Mouse (Mus musculus): ENCODE measurements around the gene Igflr1.

The Igflr1 gene

DNA sequence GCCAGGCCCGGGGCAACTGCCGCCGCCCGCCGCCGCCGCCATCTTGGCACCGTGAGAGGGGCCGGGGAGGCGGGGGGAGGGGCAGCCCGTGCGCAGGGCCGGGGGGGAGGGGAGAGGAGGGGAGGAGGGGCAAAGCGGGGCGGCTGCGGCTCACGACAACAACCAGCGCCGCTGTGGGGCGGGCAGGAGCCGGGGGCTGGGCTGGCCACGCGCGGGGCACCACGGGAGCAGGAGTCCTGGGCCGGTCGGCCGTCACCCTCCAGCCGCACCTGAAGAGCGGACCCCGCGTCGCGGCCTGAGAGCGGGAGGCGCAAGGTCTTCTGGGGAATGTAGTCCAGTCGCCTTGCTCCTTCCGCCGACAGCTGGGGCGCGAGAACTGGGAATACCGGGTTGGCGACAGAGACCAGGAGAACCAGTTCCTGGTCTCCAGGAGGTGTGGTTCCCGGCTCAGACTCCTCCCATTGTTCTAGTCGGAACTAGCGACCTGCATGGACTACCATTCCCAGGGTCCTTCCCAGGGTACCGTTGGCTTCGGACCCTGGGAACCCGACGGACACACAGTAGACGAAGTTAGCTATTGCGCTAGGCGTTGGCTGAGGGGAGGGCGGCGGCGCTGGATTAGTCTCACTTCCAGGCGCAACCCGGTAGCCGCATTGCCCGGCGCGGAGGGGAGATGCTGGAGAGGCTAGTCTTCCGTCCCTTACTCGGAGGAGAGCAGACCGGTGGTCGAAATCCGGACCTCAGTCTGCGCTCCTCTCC is 23.6 kb downstream of the Igflr1 start, which contains the start of gene Kmt2b:
TSS of gene Kmt2b (minus strand) at position 51 of the 759 bp plus-strand sequence.
- in situ Hi-C loops (cut with MboI), result no loop called here

- in situ Hi-C loops (cut with MboI), result no loop called here
These were observed 24.4 kb downstream of the Igflr1 start for GRCm38 (mm10) chr7:30589435-30590301.

- in situ Hi-C loops (cut with MboI), result no loop called here
These were observed 25.8 kb downstream of the Igflr1 start for GRCm38 (mm10) chr7:30590927-30591604.

- in situ Hi-C loops (cut with MboI), result no loop called here
These were observed 26.4 kb downstream of the Igflr1 start for GRCm38 (mm10) chr7:30591605-30591951.

DNA sequence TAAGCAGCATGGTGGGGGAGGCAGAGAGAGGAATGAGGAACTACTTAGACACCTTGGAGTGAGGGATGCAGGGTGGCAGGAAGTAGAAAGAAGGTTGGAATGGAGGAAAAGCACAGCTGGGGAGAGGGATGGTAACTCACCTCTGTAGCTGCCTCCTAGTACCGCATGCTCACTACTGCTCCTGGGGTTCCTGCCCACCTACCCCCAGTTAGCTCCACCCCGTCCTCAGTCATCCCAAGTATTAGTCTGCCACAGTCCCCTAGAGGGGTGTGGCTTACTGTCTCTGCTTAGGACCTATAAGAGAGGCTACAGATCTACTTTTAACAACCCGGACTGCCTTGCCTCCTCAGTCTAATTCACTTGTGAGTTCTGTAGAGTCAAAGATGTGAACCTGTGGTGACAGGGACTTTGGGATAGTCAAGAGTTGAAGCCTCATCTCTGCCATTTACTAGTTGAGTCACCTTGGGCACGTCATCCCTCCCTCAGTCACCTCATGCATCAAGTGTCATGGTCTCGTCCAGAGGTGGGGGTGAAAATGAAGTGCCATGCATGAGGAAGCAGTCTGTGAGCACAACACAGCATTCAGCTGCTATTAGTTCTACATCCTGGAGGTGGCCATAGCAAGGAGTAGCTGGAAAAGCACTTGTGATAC is 27.7 kb downstream of the Igflr1 start:
- in situ Hi-C loops (cut with MboI), result no loop called here

DNA sequence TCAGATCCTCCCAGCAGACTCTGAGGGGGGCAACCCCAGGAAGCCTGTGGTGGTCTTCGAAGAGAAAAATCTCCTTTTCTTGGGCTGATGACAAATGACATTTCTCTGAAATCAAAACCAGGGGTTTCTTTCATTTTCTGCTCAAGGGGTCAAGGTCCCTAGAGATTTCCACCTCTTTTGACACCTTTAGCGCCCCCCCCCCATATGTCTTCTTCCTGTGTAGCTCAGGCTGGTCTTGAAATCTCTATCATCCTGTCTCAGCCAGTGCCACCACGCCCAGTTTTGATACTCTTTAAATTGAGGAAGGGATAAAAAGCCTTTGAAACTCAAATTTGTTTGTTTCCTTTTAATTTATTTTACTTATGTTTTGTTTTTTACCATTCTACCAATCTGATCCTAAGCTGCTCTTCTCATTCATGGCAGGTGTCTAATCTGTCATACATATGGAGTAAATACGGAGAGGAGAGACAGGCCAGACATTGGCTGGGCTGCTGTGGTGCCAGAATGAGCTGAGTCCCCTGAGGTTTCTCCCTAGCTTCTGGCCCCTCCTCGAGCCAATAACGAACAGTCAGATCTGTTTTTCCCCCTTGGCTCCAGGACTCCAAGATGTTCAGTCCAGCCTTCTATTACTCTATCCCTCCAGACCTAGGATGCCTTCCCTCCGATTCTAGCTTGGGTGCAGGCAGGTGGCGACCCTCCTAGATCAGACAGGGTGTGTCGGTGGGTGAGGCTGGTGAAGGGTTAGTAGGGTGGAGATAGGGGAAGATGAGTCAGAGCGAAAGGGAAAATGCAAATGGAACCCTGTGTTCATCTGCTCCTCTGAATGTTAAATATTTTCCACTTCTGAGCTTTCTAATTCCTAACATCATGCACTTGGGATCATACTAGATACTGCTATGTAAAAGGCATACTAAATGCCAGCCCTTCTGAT is 28.6 kb downstream of the Igflr1 start:
- in situ Hi-C loops (cut with MboI), result no loop called here

DNA sequence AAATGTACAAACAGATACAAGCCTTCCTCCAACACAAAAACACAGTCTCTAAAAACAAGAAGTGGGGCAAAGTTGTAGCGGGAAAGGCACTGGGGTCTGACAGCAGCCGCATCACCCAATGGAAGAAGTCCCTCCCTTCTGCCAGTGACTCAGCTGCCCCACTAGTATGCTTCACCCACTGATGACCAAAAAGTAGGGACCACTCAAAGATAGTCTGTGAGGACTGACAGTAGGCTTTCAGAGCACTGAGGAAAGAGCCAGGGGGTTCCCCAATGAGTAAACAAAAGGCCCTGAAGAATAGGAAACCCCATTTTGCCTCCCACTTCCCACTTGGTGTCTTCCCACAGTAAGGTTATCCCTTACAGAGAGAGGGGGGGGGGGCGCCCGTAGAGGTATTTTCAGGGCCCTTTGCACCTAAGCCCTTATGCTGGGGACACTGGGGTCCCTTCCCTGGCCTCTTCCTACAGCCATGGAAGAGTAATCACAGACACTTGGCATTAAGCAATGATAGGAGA is 29.3 kb downstream of the Igflr1 start:
- in situ Hi-C loops (cut with MboI), result no loop called here

GRCm38 (mm10) chr7:30596093-30596492 is 30.9 kb downstream of the Igflr1 start:
- in situ Hi-C loops (cut with MboI), result no loop called here

DNA sequence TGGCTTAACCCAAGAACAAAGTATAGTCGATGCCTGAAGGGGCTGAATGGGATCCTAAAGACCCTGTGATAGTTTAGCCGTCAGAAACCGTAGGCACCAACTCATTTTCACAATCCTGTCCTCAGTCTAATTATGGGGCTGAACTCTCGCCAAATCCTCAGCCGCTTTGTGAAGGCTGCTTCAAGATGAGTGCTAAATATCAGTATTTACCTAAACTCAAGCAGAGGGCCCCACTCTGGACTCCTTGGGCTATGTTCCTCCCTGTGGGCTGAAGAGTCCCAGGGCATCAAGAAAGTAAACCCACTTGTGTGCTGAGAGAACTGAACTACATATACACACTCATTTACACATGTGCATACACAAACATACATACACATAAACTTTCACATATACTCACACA is 31.6 kb downstream of the Igflr1 start:
- in situ Hi-C loops (cut with MboI), result no loop called here

- in situ Hi-C loops (cut with MboI), result no loop called here
These were observed 33.6 kb downstream of the Igflr1 start, which contains the start of gene Zbtb32 for GRCm38 (mm10) chr7:30598786-30599185. Gene Zbtb32, minus strand, starts transcription at chr7:30598909.

- in situ Hi-C loops (cut with MboI), result no loop called here
These were observed 34.7 kb downstream of the Igflr1 start for GRCm38 (mm10) chr7:30599933-30600353.

DNA sequence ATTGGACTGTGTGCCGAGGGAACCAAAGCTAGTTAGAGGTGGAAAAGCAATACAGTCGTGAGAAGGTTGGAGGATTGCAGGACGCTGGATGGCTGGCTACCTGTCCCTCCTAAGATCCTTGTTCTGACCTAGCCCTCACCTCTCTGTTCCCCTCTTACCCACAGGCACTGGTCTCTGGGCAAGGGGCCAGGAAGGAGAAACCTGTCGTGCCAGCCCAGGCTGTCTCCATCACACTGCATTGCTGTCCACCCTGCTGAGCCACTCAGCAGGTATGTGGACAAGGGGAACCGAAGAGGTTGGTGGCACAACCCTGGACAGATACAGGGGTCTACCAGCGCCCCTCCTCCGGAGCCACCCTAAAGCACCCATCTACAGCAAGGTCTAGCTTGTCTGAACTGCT is 35.4 kb downstream of the Igflr1 start:
- in situ Hi-C loops (cut with MboI), result no loop called here

DNA sequence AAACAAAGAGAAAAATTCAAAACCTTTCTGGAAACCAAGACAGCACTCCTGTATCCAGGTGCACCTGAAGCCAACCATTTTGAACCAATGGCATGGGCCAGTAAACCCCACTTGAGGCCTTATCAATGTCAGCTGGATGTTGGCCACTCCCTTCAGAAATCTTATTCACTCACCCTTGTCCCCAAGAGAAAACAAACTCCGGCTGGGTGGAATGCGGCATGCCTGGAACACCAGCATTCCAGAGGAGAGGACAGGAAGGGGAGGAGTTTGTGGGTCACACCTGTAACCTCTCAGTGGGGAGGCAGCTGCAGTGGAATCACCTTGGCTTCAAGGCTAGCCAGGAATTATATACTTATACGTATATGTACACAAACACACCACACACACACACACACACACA is 37.4 kb downstream of the Igflr1 start:
- in situ Hi-C loops (cut with MboI), result no loop called here

GRCm38 (mm10) chr7:30604424-30604823 is 39.2 kb downstream of the Igflr1 start:
- in situ Hi-C loops (cut with MboI), result no loop called here

GRCm38 (mm10) chr7:30604944-30605343 is 39.7 kb downstream of the Igflr1 start:
- in situ Hi-C loops (cut with MboI), result no loop called here

DNA sequence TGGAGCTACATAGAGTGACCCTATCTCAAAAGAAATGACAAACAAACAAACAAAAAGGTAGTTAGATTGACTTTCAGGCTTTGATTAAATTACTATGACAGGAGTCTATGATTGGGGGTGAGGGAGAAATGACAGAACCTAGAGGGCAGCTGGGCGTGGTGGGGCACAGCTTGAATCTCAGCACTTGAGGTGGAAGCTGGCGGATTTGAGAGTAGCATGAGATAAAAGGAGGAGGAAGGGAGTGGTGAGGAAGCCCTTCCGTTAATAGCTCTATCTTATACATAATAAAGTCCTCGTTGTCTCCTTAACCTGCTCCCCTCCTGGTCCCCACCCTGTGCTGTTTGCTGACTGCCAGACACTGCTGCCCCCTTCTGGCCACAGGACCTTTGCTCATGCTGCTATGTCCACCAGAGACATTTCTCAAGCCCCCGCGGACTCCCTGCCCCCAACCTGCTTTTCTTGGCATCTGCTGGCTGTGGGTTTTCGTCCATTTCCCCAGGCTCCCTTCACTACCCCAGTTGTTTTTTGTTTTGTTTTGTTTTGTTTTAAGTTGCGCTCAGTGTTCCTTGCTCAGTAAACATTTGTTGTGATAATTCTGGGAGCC is 42.6 kb downstream of the Igflr1 start:
- in situ Hi-C loops (cut with MboI), result no loop called here

DNA sequence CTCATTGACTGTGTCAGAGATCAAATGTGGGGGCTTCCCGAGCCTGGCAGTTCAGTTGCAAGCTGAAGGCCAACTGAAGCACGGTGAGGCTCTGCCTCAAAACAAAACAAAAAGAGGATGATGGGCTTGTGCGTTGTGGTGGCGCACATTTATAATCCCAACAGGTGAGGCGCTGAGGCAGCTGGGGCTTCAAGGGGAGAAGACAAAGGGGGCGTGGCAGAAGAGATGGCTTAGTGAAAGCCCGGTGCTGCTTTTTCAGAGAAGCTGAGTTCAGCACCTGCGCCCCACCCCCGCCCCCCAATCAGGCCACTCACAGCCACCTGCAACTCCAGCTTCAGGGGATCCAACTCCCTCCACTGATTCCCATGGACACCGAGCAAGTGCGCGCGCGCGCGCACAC is 43.2 kb downstream of the Igflr1 start:
- in situ Hi-C loops (cut with MboI), result no loop called here

DNA sequence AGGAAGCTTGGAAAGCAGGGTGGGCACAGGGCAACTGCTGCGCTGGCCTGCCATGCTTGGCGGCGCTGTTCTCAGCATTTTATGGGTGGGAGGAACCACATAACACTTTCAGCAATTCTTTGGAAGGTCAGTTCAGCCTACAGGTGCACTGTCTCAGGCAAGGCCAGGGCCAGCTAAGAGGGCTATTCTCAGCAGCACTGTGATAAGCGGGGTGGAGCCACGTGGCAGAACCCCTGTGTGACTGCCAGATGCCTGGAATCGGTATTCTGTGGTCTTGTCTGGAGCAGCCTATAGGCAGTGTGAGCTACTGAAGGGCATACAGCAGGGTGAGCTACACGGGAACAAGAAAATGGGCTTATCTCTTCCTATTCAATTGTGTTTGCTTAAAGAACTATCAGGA is 44.8 kb downstream of the Igflr1 start:
- in situ Hi-C loops (cut with MboI), result no loop called here

DNA sequence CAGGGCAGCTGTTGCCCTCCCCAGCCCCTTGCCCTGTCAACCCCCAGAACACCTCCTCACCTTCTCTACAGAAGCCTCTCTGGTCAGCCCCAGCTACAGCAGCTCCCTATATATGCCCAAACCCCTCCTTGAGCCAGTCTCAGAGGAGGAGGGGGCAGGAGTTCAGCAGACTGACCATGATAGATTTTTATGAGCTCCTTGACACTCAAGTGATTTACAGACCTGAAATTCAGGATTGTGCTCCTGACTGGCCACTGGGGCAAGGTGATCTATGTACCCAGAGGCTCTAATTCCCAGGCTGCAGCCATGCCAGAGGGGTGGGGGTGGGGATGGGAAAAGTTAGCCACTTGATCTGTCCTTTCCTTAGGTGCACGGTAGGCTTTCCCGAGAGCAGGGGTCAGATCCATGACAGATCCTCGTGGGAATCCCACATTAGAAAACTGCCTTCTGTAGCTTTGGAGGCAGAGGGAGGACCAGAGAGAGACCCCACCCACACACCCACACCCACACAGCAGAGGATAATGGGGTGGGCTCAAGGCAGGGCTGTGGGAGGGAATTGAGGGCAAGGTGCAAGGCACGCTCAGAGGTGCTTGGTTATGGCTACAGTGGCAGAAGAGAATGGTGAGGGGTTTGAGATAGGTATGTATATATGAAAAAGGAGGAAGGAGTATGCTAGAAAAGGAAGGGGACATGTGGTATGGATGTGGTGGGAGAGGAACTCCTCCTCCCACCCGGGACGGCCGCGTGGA is 47.6 kb downstream of the Igflr1 start, which contains the start of gene Upk1a:
TSS of gene Upk1a (minus strand) at position 194 of the 749 bp plus-strand sequence.
- in situ Hi-C loops (cut with MboI), result no loop called here
